Mouse (Mus musculus) layer of hippocampus, adult 9-10 months (tissue): ENCODE data around the gene Myo6.
A peak's percentile ranks its signal among the peaks of the same experiment; 100 is the strongest.
"Not testable (repeated sequence)": the region's sequence is repeated elsewhere in the genome, so short reads cannot be mapped to it uniquely, and the experiment has no call there.

ENCODE experiments used
- DNase-seq: peaks from one replicate; pipeline ENCODE4 v3.0.0; 2022; ENCODE audit warnings: low spot score

Gene Myo6

DNA sequence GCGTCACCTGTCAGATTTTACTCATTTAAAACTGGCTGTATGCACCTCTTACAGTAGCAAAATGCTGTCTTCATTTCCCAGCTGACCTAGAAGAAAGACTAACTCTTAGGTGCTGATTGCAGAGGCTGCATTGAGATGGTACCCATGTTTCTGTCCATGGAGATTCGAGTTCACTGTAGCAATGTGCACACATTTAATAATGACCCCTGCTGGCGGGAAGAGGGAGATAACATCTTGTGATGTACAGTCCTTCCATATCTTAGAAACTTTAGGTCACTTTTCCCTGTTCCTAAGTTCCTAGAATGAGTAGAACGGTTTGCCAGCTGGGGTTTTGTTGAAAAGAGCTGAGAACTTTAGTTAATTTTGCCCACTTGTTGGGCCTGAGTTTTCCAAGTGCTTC lies 138.7 kb downstream of the Myo6 start:
- no peak for DNase-seq

DNA sequence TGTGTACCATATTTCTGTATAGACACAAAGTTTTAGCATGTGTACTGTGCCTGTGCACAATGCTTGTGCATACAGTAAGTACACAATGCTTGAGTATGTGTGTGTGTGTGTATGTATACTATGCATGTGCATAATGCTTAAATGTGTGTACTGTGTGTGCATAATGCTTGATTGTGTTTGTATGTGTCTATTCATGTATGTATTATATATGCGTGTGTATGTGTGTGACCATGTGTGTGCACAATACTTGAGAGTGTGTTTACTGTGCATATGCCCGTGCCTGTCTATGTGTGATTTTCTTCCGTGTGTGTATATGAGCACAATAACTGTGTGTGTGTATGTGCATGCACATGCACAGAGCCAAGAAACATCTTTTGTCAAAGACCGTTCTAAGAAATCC lies 141.6 kb downstream of the Myo6 start:
- DNase-seq: no peak

DNA sequence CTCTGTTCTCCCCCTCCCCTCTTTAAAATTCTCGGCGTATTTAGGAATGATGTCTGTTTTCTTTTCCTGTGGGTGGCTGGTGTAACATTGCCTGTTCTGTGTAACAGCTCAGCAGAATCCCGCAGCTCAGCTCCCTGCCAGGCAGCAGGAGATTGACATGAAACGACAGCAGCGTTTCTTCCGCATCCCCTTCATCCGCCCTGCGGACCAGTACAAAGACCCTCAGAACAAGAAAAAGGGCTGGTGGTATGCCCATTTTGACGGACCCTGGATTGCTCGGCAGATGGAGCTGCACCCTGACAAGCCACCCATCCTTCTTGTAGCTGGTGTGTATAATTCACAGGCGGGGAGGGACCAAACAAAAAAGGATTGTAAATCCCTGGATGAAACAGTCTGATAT lies 142.0 kb downstream of the Myo6 start:
- DNase-seq: no peak

DNA sequence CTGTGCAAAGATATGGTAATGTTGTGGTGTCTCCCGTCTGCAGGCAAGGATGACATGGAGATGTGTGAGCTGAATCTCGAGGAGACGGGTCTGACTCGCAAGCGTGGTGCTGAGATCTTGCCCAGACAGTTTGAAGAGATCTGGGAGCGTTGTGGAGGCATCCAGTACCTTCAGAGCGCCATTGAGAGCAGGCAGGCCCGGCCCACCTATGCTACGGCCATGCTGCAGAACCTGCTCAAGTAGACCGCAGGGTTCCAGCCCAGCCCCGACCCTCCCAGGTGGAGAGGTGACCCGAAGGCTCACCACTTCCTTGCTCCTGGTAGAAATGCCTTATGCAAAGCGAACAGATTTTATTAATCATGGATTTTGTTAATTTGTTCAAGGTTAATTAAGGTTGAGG lies 142.8 kb downstream of the Myo6 start:
- DNase-seq: no peak

DNA sequence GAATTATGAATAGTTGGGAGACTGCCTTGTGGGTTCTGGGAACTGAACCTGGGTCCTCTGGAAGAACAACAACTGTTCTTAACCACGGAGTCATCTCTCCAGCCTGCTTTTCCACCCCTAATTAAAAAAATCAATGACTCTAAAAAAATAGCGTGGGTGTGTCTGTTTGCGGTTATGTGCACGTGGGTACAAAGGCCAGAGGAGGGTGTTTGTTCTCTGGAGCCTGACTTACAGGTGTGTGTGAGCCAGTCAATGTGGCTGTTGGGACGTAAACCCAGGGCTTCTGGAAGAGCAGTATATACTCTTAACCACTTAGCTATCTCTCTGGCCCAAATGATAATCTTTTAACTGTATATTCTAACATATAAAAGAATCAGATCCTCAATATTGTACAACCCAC lies 148.8 kb downstream of the Myo6 start:
- no peak for DNase-seq

DNA sequence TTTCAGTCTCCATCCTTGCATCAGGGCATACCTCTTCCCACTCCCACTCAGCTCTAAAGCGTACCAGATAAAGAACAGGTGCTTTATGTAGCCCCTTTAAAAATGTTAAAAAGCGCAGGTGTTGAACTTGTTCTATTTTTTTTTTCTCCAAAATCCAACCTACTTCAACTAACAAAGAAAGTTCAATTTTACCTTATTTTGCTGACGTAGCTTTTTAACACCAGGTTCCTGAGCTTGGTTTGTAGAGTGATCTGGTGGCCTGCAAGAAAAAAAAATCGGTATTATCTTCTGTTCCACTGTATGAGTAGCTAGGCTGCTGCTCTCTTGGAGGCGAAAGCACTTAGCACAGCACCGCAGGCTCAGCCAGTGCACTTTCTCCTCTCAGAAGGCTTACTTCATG lies 151.1 kb downstream of the Myo6 start:
- DNase-seq: no peak

DNA sequence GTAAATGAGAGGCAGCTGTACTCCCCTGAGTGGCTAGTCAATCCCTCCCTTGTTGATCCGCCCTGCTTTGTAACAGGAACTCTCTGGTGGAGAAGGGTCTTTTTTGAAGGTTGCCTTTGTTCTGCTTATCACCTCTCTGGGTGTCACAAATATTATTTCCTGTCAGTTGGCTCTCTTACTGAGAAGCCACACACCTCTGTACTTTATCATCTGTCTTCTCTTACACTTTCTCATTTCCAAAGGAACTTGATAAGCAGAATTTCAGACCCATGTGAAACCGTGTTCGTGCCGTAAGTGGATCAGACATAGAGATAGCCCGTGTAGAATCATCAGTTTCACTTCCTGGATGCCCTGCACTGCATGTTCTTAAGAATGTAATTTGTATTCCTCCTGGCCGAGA lies 153.2 kb downstream of the Myo6 start:
- no peak for DNase-seq

DNA sequence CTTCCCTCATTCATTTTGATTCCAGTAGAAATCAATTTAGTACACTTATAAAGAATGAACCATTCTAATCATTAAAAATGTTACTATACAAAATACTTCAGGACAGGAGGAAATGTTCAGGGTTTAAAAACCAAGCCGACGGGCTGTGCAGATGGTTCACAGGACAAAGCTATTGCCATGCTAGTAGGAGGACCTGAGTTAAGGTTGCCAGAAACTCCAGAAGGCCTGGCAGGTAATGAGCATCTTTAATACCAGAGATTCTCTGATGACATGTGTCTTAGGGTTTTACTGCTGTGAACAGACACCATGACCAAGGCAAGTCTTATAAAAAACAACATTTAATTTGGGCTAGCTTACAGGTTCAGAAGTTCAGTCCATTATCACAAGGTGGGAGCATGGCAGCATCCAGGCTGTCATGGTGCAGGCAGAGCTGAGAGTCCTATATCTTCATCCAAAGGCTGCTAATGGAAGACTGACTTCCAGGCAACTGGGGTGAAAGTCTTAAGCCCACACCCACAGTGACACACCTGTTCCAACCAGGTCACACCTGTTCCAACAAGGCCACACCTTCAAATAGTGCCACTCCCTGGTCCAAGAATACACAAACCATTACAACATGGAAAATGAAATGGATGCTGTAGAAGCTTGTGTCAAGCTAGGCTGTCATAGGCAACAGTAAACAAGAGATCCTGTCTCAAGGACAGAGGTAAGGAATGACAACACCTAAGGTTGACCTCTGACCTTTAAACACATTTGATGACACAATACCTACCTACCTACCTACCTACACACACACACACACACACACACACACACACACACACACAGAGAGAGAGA lies 156.4 kb downstream of the Myo6 start:
- not testable (repeated sequence) for DNase-seq

DNA sequence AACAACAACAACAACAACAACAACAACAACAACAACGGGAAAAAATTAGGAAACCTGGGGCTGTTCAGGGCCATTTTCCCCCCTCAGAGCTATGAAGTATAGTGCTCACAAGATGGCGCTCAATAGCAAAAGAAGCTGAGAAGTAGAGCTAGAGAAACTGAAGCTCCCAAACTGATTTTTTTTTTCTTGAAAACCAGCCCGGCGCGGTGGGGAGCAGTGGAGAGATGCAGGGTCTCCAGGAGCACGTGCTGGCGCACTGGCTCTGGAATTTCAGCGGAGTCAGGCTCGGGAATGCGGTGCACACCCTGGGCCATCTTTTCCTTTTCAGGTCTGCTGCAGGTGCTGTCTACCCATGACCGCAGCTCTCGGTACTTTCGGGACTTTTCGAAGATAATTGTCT lies 167.3 kb downstream of the Myo6 start:
- DNase-seq: peak; percentile 15

DNA sequence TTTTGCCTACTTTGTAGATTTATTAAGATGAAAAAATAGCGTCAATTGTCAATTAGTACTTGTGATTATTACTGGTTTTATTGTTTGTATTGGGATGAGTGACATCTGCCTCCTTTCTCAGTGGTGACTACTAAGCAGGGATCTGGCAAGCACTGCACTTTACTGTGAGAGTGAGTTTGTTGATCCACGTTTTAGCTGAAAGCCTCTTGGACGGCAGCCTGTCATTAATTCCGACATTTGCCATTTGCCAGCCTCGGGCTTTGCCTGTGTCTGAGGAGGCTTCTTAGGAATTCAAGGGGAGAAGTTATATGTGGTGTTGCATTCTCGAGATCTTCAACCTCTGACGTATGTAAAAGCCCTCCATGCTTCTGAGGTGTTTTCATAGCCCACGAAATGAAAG lies 168.6 kb downstream of the Myo6 start:
- DNase-seq: no peak

DNA sequence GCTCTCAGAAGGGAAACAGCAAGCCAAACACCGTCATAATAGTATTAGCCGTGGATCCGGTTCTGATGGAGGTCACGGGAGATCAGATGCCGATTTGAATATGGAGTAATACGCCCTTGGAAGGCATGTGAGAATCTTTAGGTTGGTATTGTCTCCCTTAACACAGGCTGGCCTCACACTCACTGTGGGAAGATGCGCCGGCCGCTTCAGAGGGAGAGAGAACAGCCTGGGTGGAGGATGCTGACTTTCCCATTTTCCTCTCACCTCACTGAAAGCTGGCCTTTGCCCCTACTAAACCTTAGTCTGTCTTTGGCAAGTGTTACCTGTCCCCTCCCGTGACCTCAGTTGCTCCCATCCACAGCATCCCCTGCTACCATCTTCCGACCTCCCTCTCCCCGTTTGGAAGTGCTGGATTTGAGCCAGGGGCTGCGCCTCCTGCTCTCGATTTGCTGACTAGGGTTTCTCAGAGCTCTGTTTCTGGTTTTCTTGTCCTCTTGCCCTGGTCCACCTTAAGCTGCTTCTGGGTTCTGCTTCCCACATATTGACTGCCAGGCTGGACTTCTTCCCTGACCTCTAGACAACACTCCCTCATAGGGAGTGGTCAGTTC lies 169.3 kb downstream of the Myo6 start:
- no peak for DNase-seq

DNA sequence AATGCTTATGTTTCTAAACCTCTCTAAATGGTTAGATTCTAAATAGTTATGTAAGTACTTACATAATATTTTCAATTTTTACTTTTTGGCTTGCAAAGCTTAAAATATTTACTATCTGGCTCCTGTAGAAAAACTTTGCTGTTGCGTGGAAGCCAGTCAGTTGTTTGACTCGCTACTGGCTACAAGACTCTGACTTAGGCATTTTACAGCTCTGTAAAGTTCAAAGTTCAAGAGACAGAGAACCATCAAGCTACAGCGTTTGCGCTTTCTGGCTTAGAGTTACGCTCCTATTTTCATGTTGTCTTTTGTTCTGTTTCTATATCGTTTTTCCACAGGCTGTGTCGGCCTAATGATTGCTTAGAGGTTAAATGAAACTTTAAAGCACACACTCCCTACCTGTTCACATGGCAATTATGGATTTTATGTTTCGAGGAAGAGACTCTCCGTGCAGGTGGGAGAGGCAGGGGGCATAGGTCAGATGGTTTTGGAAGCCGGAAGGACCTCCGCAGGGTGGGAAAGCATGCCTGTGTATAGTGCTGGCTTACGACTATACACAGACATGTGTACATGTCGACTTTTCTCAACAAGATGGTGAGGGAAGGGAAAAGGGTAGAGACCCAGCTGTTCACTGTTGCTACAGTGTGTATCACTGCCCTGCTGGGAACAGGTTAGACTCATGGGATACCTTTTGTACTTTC lies 171.0 kb downstream of the Myo6 start:
- DNase-seq: no peak

DNA sequence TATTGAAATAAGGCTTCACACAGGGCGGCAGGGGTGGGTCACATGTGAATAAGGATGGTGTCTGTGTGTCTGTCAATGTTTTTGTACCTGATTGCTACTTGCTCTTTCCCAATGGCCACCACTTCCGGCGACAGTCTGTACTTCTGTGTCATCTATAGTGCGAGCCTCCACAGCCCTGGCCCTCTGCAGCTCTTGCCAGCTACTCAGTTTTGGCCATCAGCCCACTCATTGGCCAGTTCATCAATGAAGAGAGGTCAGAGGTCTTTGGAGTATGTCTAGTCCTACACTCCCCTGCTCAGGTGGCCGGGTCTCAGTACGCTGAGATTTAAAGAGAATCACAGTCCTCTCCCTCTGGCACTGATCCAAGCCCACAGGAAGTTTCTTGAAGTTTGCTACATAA lies 173.2 kb downstream of the Myo6 start:
- DNase-seq: no peak

DNA sequence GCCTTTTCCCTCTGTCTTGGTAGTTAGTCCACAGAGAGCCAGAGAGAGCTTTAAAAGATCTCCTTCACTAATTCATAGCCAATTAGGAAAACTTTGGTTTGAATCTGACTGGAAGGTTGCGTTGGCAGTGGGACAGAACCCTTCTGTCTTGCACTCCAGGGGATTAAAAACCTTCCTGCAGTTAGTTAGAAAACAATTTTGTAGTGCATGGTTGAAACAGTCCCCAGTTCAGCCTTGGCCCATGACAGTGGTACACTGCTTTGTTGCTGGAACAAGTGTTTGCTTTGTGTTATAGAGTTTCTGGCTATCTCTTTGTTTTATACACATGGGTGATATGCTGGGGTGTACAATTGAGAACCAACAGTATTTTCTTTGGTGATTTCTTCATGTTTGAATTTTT lies 176.1 kb downstream of the Myo6 start:
- no peak for DNase-seq

DNA sequence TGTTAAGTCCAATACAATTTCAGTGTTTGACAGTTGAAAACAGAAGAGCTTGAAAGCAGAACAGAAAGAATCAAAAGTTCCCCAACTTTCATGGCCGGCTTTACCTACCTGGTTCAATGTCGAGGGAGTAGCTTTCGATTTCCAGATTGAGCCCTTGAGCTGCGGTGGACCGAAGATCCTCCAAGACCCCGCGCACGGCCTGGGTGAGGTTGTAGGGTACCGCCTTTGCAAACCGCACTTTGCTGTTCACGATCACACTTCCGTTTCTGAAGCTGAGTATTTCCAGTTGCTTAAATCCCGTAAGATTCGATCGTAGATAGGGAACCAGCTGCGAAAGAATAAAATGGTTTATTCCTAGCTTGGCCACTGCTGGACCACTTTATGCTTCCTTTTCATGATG lies 176.9 kb downstream of the Myo6 start:
- DNase-seq: no peak

DNA sequence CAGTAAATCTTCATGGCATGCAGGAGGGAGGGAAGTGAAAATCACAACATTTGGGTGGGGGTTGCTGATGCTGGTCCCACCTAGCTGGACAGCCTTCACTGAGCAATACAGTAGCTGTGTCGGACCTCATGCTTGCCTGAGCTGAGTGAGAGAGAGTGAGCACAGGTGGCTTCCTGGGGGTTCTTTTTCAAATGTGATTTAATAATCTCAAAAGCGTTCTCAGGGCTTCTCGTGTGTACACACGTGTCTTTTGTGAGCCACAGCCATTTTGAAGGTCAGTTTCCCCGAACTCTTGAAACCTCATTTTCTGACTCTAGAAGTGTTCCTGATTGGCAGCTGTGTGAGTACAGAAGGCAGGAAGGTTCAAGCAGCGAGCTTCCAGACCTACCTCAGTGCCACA lies 177.7 kb downstream of the Myo6 start:
- DNase-seq: no peak

DNA sequence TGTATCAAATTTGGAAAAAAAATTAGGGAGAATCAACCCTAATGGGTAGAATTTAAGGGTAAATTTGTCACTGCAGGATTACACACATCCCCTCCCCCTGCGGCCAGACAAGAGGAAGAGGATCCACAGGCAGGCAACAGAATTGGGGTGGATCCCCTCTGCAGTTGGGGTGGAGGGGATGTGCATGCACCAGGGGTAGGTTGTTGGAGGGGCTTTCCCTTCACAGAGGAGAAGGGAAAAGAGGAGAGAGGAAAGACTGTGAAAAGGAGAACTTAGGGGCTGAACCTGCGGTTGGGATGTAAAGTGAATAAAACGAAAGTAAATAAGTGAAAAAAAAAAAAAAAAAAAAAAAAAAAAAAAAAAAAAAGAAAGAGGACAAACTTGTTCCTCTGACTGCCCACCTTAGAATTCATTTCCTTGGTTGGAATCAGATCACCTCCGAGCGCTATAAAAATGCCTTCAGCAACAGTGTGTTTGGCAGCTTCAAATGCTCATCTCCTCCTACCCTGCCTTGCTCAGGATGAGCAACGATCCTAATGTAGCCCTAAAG lies 179.7 kb downstream of the Myo6 start:
- no peak for DNase-seq

DNA sequence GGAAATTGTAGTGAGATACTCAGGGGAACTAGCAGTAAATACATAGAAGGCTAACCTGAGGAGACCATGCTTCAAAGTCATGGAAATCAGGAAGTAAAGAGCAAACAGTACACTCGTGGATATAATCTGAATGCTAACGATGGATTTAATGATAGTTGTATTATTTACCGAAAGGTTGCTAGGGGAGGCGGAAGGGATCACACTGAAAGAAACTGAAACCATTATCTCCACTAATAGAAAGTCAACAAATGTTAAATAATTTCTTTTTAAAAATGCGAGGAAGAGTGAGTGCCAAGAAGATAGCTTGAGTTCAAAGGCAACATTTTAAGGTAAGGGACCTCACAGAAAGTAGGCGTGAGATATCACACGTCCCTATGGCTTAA lies 186.5 kb downstream of the Myo6 start:
- no peak for DNase-seq

DNA sequence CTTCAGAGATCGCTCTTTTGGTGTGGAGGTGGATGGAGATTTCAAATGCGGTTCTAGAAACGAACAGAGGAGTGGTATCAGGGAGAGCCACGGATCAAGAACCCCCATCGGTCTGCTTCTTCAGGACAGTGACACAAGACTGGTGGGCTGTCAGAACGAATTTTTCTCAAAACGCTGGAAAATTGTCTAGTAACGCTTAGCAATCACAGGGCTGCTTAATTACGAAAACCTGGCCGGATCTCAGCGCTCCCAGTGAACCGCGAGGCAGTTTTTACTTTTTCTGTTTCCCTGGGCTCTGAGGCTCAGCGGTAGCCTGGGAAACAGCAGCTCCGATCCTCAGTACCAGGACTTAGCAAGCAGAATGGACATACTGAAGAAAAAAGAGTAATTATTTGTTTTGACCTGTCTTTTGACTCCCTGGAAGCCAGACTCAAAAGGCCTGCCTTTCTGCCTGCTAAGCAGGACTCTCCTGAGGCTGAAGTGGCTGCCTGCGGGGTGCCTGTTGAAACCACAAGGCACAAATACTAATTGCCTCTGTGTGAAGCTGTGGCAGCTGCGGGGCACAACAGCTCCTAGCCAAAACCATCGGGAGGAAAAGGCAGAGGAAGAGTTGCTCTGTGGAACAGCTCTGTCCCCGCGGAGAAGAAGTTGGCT lies 187.0 kb downstream of the Myo6 start:
- no peak for DNase-seq

DNA sequence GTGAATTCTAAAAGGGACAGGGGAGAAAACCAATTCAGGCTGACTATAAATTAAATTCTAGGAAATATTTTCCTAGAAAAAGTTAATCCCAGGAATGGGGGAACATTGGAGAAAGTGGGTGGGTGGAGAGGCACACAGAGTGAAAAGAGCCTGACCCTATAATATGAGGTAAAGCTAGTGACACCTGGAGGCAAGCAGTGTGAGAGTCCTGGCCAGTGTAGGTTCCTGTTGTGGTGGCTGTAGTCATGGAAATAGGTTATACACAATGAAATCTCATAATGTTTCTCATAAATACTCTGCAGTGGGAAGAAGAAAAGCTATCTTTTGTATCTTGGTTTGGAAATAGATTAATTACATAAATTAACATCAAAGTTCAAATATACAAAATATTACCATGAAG lies 195.2 kb downstream of the Myo6 start:
- no peak for DNase-seq
